Mouse (Mus musculus) kidney, postnatal 36 days (tissue): ENCODE measurements around the gene Rars2.

Experiments used
- DNase-seq, 2 experiments: peaks; one replicate each; pipeline ENCODE4 v3.0.0; 2021 to 2022; ENCODE audit warnings: mixed read lengths in 2 of 2

Gene Rars2

GRCm38 (mm10) chr4:34644779-34645178 is 30.0 kb downstream of the Rars2 start:
- DNase-seq: no peak

GRCm38 (mm10) chr4:34653179-34653578 is 38.4 kb downstream of the Rars2 start:
- no peak for DNase-seq

- DNase-seq: no peak
Measured at GRCm38 (mm10) chr4:34656101-34656500, 41.3 kb downstream of the Rars2 start.

- DNase-seq: no peak
Measured at GRCm38 (mm10) chr4:34659012-34659411, 44.3 kb downstream of the Rars2 start.

- no peak for DNase-seq
Measured at GRCm38 (mm10) chr4:34661514-34661913, 46.8 kb downstream of the Rars2 start.

- no peak for DNase-seq
Measured at GRCm38 (mm10) chr4:34661927-34662326, 47.2 kb downstream of the Rars2 start.

GRCm38 (mm10) chr4:34667923-34668322 is 53.2 kb downstream of the Rars2 start:
- DNase-seq: no peak

- DNase-seq: peak; percentile 17 to 31
Measured at GRCm38 (mm10) chr4:34673721-34674120, 59.0 kb downstream of the Rars2 start.

GRCm38 (mm10) chr4:34680530-34680929 is 65.8 kb downstream of the Rars2 start:
- DNase-seq: peak in 1 of 2 experiments; percentile 28

GRCm38 (mm10) chr4:34686874-34687567 is 72.3 kb downstream of the Rars2 start, which contains the start of gene Slc35a1:
Slc35a1 (minus strand) TSS chr4:34687438.
- DNase-seq: peak; percentile 95 to 96

- DNase-seq: no peak
Measured at GRCm38 (mm10) chr4:34688021-34688420, 73.3 kb downstream of the Rars2 start.

GRCm38 (mm10) chr4:34701528-34701927 is 86.8 kb downstream of the Rars2 start:
- DNase-seq: peak; percentile 42 to 82

GRCm38 (mm10) chr4:34702231-34702630 is 87.5 kb downstream of the Rars2 start:
- no peak for DNase-seq

GRCm38 (mm10) chr4:34703029-34703428 is 88.3 kb downstream of the Rars2 start:
- peak in 1 of 2 experiments; percentile 10 for DNase-seq

GRCm38 (mm10) chr4:34707248-34707647 is 92.5 kb downstream of the Rars2 start:
- no peak for DNase-seq

GRCm38 (mm10) chr4:34708127-34708526 is 93.4 kb downstream of the Rars2 start:
- no peak for DNase-seq
